Mouse (Mus musculus): ENCODE results near the gene Kdf1. TPM values are rescaled to one million over a fixed set of nuclear protein-coding genes. Genes with fewer than 3 reads are reported as not detected.

The Kdf1 gene
- total and polyA plus RNA-seq, 3 experiments: not detected

GRCm38 (mm10) chr4:133574070-133574842 is 55.5 kb downstream of the Kdf1 start, which contains the start of gene Gpatch3:
Gpatch3 (plus strand) TSS chr4:133574745.
- dilution Hi-C loops (cut with MboI; ENCODE audit: extremely low pct_ligation_motif_present, extremely low pct_unique_long_range_greater_than_20kb, low sequenced_read_pairs): no loop called here
- TF ChIP-seq MEF2A (IDR thresholded peaks at IDR 0.05; ENCODE audit: borderline replicate concordance, low read depth, low read length): no peak; the same call in 1 of the 2 replicates
- TF ChIP-seq POLR2AphosphoS2 (IDR thresholded peaks at IDR 0.05; ENCODE audit: low read depth, low read length): peak; percentile 80; the same call in 1 of the 2 replicates
- no peak for TF ChIP-seq ZC3H11A (IDR thresholded peaks at IDR 0.05; ENCODE audit: low read depth, low read length)
- TF ChIP-seq TCF12 (IDR thresholded peaks at IDR 0.05; ENCODE audit: low read depth, low read length): peak; percentile 93
- TF ChIP-seq RAD21 (IDR thresholded peaks at IDR 0.05; ENCODE audit: low read depth, low read length): no peak
- 0 out of 2 replicates have a peak, but pooled peaks have one; percentile 43 for TF ChIP-seq KAT2A (IDR thresholded peaks at IDR 0.05; ENCODE audit: insufficient replicate concordance, low read length)
- peak; percentile 93 for TF ChIP-seq USF1 (IDR thresholded peaks at IDR 0.05; ENCODE audit: low read depth, low read length)
- TF ChIP-seq BHLHE40 (IDR thresholded peaks at IDR 0.05; ENCODE audit: low read depth, low read length): peak; percentile 34; the same call in 1 of the 2 replicates
- TF ChIP-seq IRF4 (IDR thresholded peaks at IDR 0.05; ENCODE audit: low read depth, low read length): no peak
- TF ChIP-seq ZMIZ1 (IDR thresholded peaks at IDR 0.05; ENCODE audit: low read depth, low read length): peak; percentile 59
- peak; percentile 88 for TF ChIP-seq USF2 (conservative IDR thresholded peaks at IDR 0.05; ENCODE audit: low read depth, low read length)
- TF ChIP-seq JUND (conservative IDR thresholded peaks at IDR 0.05; ENCODE audit: low read depth, low read length): no peak
- peak; percentile 85 for TF ChIP-seq POLR2A (IDR thresholded peaks at IDR 0.05; ENCODE audit: low read depth, low read length)
- no peak for TF ChIP-seq ZKSCAN1 (IDR thresholded peaks at IDR 0.05; ENCODE audit: borderline replicate concordance, low read depth, low read length)
- TF ChIP-seq MXI1 (IDR thresholded peaks at IDR 0.05; ENCODE audit: low read depth, low read length): peak; percentile 78; the same call in 1 of the 2 replicates
- TF ChIP-seq MYC (IDR thresholded peaks at IDR 0.05; ENCODE audit: low read depth, low read length): 0 out of 2 replicates have a peak, but pooled peaks have one; percentile 48
- peak; percentile 97 for TF ChIP-seq SIN3A (IDR thresholded peaks at IDR 0.05; ENCODE audit: low read length)
- no peak for TF ChIP-seq CHD1 (IDR thresholded peaks at IDR 0.05; ENCODE audit: low read depth, low read length)
- no peak for TF ChIP-seq EP300 (IDR thresholded peaks at IDR 0.05; ENCODE audit: low read length)
- peak; percentile 52; the same call in 1 of the 2 replicates for TF ChIP-seq NRF1 (IDR thresholded peaks at IDR 0.05; ENCODE audit: low read depth, low read length)
- no peak for TF ChIP-seq MAFK (IDR thresholded peaks at IDR 0.05; ENCODE audit: insufficient replicate concordance, low read length)
- no peak for TF ChIP-seq JUN (IDR thresholded peaks at IDR 0.05; ENCODE audit: insufficient read depth, low read depth, low read length)
- TF ChIP-seq E2F4 (IDR thresholded peaks at IDR 0.05; ENCODE audit: insufficient replicate concordance, low read depth, low read length): no peak
- TF ChIP-seq MAZ (IDR thresholded peaks at IDR 0.05; ENCODE audit: low read depth, low read length): 0 out of 2 replicates have a peak, but pooled peaks have one; percentile 37
- TF ChIP-seq SMC3 (IDR thresholded peaks at IDR 0.05; ENCODE audit: low read depth, low read length): no peak
- peak; percentile 89 for TF ChIP-seq HCFC1 (IDR thresholded peaks at IDR 0.05; ENCODE audit: low read depth, low read length)
- TF ChIP-seq MAX (IDR thresholded peaks at IDR 0.05; ENCODE audit: low read length): peak; percentile 78; the same call in 1 of the 2 replicates
- TF ChIP-seq CTCF (conservative IDR thresholded peaks at IDR 0.05 in 1 of 2, IDR thresholded peaks at IDR 0.05 in 1 of 2; ENCODE audit: low read depth in 2 of 2, low read length in 2 of 2): peak; percentile 19 to 34; a peak in 3 of 4 replicates
- peak; percentile 90 for TF ChIP-seq NELFE (IDR thresholded peaks at IDR 0.05; ENCODE audit: low read depth, low read length)
- TF ChIP-seq RCOR1 (conservative IDR thresholded peaks at IDR 0.05; ENCODE audit: low read depth, low read length): no peak
- peak; percentile 30; the same call in 1 of the 2 replicates for TF ChIP-seq ELF1 (IDR thresholded peaks at IDR 0.05; ENCODE audit: low read depth, low read length)
- no peak for TF ChIP-seq GABPA (IDR thresholded peaks at IDR 0.05; ENCODE audit: insufficient replicate concordance, low read depth, low read length)
- no peak for TF ChIP-seq UBTF (IDR thresholded peaks at IDR 0.05; ENCODE audit: low read depth, low read length)
- TF ChIP-seq ETS1 (conservative IDR thresholded peaks at IDR 0.05; ENCODE audit: low read depth, low read length): no peak
- TF ChIP-seq CHD2 (IDR thresholded peaks at IDR 0.05; ENCODE audit: low read length): peak; percentile 99
- no peak for TF ChIP-seq ZNF384 (IDR thresholded peaks at IDR 0.05; ENCODE audit: low read depth, low read length)
- no peak for TF ChIP-seq PAX5 (IDR thresholded peaks at IDR 0.05; ENCODE audit: low read length)
- TF ChIP-seq TBP (conservative IDR thresholded peaks at IDR 0.05; ENCODE audit: low read depth, low read length): peak; percentile 90

More at GRCm38 (mm10) chr4:133574070-133574842, 55.5 kb downstream of the Kdf1 start, which contains the start of gene Gpatch3:
- Histone ChIP-seq H3K79me2 (replicated peaks; ENCODE audit: control insufficient read depth, extremely low read depth, insufficient read depth, poor library complexity, severe bottlenecking) (0 out of 2 replicates have a peak, but pooled peaks cover 3% of the 10 kb centered on the region), H3K27ac (ENCODE audit: insufficient read depth, low read depth) (peak within 1 kb of the TSS; percentile 93), H3K4me3 (replicated peaks in 1 of 3; ENCODE audit: low read depth in 2 of 3, low read length in 2 of 3, poor library complexity in 1 of 3) (peak within 1 kb of the TSS; percentile 80 to 91 (median 82)), H3K36me3 (replicated peaks in 1 of 2; ENCODE audit: control insufficient read depth in 1 of 2, insufficient read depth in 1 of 2, low read length in 1 of 2) (peaks cover 13 to 25% of the 10 kb centered on the region in 2 experiments), H3K4me2 (ENCODE audit: insufficient read depth, low read depth, poor library complexity, severe bottlenecking) (peak within 1 kb of the TSS; percentile 55), H3K9ac (ENCODE audit: insufficient read depth, low read depth) (peak within 1 kb of the TSS; percentile 96), H3K9me3 (replicated peaks; ENCODE audit: low read length) (peaks cover 2% of the 10 kb centered on the region), H3K4me1 (ENCODE audit: control insufficient read depth in 1 of 2, insufficient read depth in 2 of 2) (peaks cover 0 to 18% of the 10 kb centered on the region in 2 experiments; a peak in 3 of 4 replicates), H3K27me3 (replicated peaks) (no peaks in the 10 kb centered on the region)
- peak; percentile 94 for DNase-seq (ENCODE audit: extremely low read depth)
- in situ Hi-C loops (cut with MboI; ENCODE audit: low pct_ligation_motif_present, low pct_unique_long_range_greater_than_20kb, low sequenced_read_pairs): no loop called here

All from CH12.LX (cell line).